Mouse (Mus musculus): ENCODE measurements at regions not wholly inside any gene's neighbourhood (a gene's known extent, or its start where the extent isn't known, plus 50 kb on each side); places are given as distances from the start of the nearest gene placed in this dataset.
"Not testable (repeated sequence)": the region's sequence is repeated elsewhere in the genome, so short reads cannot be mapped to it uniquely, and the experiment has no call there.

GRCm38 (mm10) chr6:31136895-31137294 lies 178.0 kb upstream of the Klf14 start:
- H3K27ac ChIP-seq (ENCODE audit: insufficient read depth, low read length) = no peak overlapping the region
- H3K4me1 ChIP-seq (ENCODE audit: control insufficient read depth, insufficient read depth, low read length) = no peaks in the 10 kb centered on the region
- H3K27me3 ChIP-seq (ENCODE audit: control insufficient read depth, insufficient read depth, low read length, poor library complexity, severe bottlenecking) = no peaks in the 10 kb centered on the region
- TF ChIP-seq EP300 (IDR thresholded peaks at IDR 0.05; ENCODE audit: insufficient read depth, low read depth, low read length) (no peak), CTCF (IDR thresholded peaks at IDR 0.05; ENCODE audit: low read depth, low read length) (peak; percentile 34), POLR2A (IDR thresholded peaks at IDR 0.05; ENCODE audit: insufficient read depth, low read length) (no peak)
- H3K9ac ChIP-seq (ENCODE audit: low read depth, poor library complexity, severe bottlenecking) = no peak overlapping the region
- no peaks in the 10 kb centered on the region for H3K9me3 ChIP-seq (replicated peaks; ENCODE audit: control insufficient read depth, insufficient read depth, low read length, poor library complexity, severe bottlenecking)
- H3K4me3 ChIP-seq (ENCODE audit: low read depth, low read length) = no peak overlapping the region
- H3K36me3 ChIP-seq (ENCODE audit: control insufficient read depth, insufficient read depth, low read length, poor library complexity, severe bottlenecking) = no peaks in the 10 kb centered on the region

GRCm38 (mm10) chr6:31137351-31137750 lies 178.5 kb upstream of the Klf14 start:
- Histone ChIP-seq H3K9ac (ENCODE audit: low read depth, poor library complexity, severe bottlenecking) (no peak overlapping the region), H3K4me3 (ENCODE audit: low read depth, low read length) (no peak overlapping the region), H3K4me1 (ENCODE audit: control insufficient read depth, insufficient read depth, low read length) (no peaks in the 10 kb centered on the region), H3K36me3 (ENCODE audit: control insufficient read depth, insufficient read depth, low read length, poor library complexity, severe bottlenecking) (no peaks in the 10 kb centered on the region), H3K27ac (ENCODE audit: insufficient read depth, low read length) (no peak overlapping the region), H3K27me3 (ENCODE audit: control insufficient read depth, insufficient read depth, low read length, poor library complexity, severe bottlenecking) (no peaks in the 10 kb centered on the region), H3K9me3 (replicated peaks; ENCODE audit: control insufficient read depth, insufficient read depth, low read length, poor library complexity, severe bottlenecking) (no peaks in the 10 kb centered on the region)
- no peak for TF ChIP-seq CTCF (IDR thresholded peaks at IDR 0.05; ENCODE audit: low read depth, low read length)
- no peak for TF ChIP-seq EP300 (IDR thresholded peaks at IDR 0.05; ENCODE audit: insufficient read depth, low read depth, low read length)
- TF ChIP-seq POLR2A (IDR thresholded peaks at IDR 0.05; ENCODE audit: insufficient read depth, low read length) = no peak

GRCm38 (mm10) chr6:31140000-31140399 lies 181.1 kb upstream of the Klf14 start:
- Histone ChIP-seq H3K4me3 (ENCODE audit: low read depth, low read length) (no peak overlapping the region), H3K4me1 (ENCODE audit: control insufficient read depth, insufficient read depth, low read length) (no peaks in the 10 kb centered on the region), H3K27me3 (ENCODE audit: control insufficient read depth, insufficient read depth, low read length, poor library complexity, severe bottlenecking) (no peaks in the 10 kb centered on the region), H3K9ac (ENCODE audit: low read depth, poor library complexity, severe bottlenecking) (no peak overlapping the region), H3K36me3 (ENCODE audit: control insufficient read depth, insufficient read depth, low read length, poor library complexity, severe bottlenecking) (no peaks in the 10 kb centered on the region), H3K27ac (ENCODE audit: insufficient read depth, low read length) (no peak overlapping the region), H3K9me3 (replicated peaks; ENCODE audit: control insufficient read depth, insufficient read depth, low read length, poor library complexity, severe bottlenecking) (no peaks in the 10 kb centered on the region)
- no peak for TF ChIP-seq EP300 (IDR thresholded peaks at IDR 0.05; ENCODE audit: insufficient read depth, low read depth, low read length)
- no peak for TF ChIP-seq POLR2A (IDR thresholded peaks at IDR 0.05; ENCODE audit: insufficient read depth, low read length)
- no peak for TF ChIP-seq CTCF (IDR thresholded peaks at IDR 0.05; ENCODE audit: low read depth, low read length)

- no peaks in the 10 kb centered on the region for H3K9me3 ChIP-seq (replicated peaks; ENCODE audit: control insufficient read depth, insufficient read depth, low read length, poor library complexity, severe bottlenecking)
- no peak overlapping the region for H3K27ac ChIP-seq (ENCODE audit: insufficient read depth, low read length)
- H3K36me3 ChIP-seq (ENCODE audit: control insufficient read depth, insufficient read depth, low read length, poor library complexity, severe bottlenecking) = no peaks in the 10 kb centered on the region
- no peak overlapping the region for H3K9ac ChIP-seq (ENCODE audit: low read depth, poor library complexity, severe bottlenecking)
- TF ChIP-seq POLR2A (IDR thresholded peaks at IDR 0.05; ENCODE audit: insufficient read depth, low read length) = no peak
- TF ChIP-seq CTCF (IDR thresholded peaks at IDR 0.05; ENCODE audit: low read depth, low read length) = no peak
- H3K4me1 ChIP-seq (ENCODE audit: control insufficient read depth, insufficient read depth, low read length) = no peaks in the 10 kb centered on the region
- H3K27me3 ChIP-seq (ENCODE audit: control insufficient read depth, insufficient read depth, low read length, poor library complexity, severe bottlenecking) = no peaks in the 10 kb centered on the region
- no peak overlapping the region for H3K4me3 ChIP-seq (ENCODE audit: low read depth, low read length)
These were observed 181.7 kb upstream of the Klf14 start for GRCm38 (mm10) chr6:31140593-31140992.

- no peak overlapping the region for H3K27ac ChIP-seq (ENCODE audit: insufficient read depth, low read length)
These were observed 182.6 kb upstream of the Klf14 start for GRCm38 (mm10) chr6:31141486-31141885.

GRCm38 (mm10) chr6:31142479-31143007 lies 183.7 kb upstream of the Klf14 start:
- not testable (repeated sequence) for H3K9ac ChIP-seq (ENCODE audit: low read depth, poor library complexity, severe bottlenecking); H3K9me3 ChIP-seq (replicated peaks; ENCODE audit: control insufficient read depth, insufficient read depth, low read length, poor library complexity, severe bottlenecking); H3K36me3 ChIP-seq (ENCODE audit: control insufficient read depth, insufficient read depth, low read length, poor library complexity, severe bottlenecking)

More at GRCm38 (mm10) chr6:31141486-31141885, 182.6 kb upstream of the Klf14 start:
- H3K9ac ChIP-seq (ENCODE audit: low read depth, poor library complexity, severe bottlenecking) = no peak overlapping the region
- no peaks in the 10 kb centered on the region for H3K4me1 ChIP-seq (ENCODE audit: control insufficient read depth, insufficient read depth, low read length)
- H3K4me3 ChIP-seq (ENCODE audit: low read depth, low read length) = no peak overlapping the region
- no peaks in the 10 kb centered on the region for H3K36me3 ChIP-seq (ENCODE audit: control insufficient read depth, insufficient read depth, low read length, poor library complexity, severe bottlenecking)
- no peaks in the 10 kb centered on the region for H3K27me3 ChIP-seq (ENCODE audit: control insufficient read depth, insufficient read depth, low read length, poor library complexity, severe bottlenecking)
- TF ChIP-seq POLR2A (IDR thresholded peaks at IDR 0.05; ENCODE audit: insufficient read depth, low read length) = no peak
- no peak for TF ChIP-seq CTCF (IDR thresholded peaks at IDR 0.05; ENCODE audit: low read depth, low read length)
- no peak for TF ChIP-seq EP300 (IDR thresholded peaks at IDR 0.05; ENCODE audit: insufficient read depth, low read depth, low read length)
- H3K9me3 ChIP-seq (replicated peaks; ENCODE audit: control insufficient read depth, insufficient read depth, low read length, poor library complexity, severe bottlenecking) = no peaks in the 10 kb centered on the region

More at GRCm38 (mm10) chr6:31142479-31143007, 183.7 kb upstream of the Klf14 start:
- not testable (repeated sequence) for H3K4me3 ChIP-seq (ENCODE audit: low read depth, low read length); H3K4me1 ChIP-seq (ENCODE audit: control insufficient read depth, insufficient read depth, low read length); H3K27me3 ChIP-seq (ENCODE audit: control insufficient read depth, insufficient read depth, low read length, poor library complexity, severe bottlenecking); H3K27ac ChIP-seq (ENCODE audit: insufficient read depth, low read length)
